Mouse (Mus musculus): ENCODE data around the gene Tmem132b.

Gene Tmem132b

GRCm38 (mm10) chr5:125658959-125659749 lies 127.6 kb downstream of the Tmem132b start:
- no peak for DNase-seq (ENCODE audit: low read depth, low spot score)

GRCm38 (mm10) chr5:125675623-125676022 lies 144.0 kb downstream of the Tmem132b start:
- peak; percentile 16 for DNase-seq (ENCODE audit: low read depth, low spot score)

GRCm38 (mm10) chr5:125676025-125676623 lies 144.6 kb downstream of the Tmem132b start:
- no peak for DNase-seq (ENCODE audit: low read depth, low spot score)

- DNase-seq (ENCODE audit: low read depth, low spot score), result no peak
These were observed 149.3 kb downstream of the Tmem132b start for GRCm38 (mm10) chr5:125680889-125681288.

GRCm38 (mm10) chr5:125683491-125683890 lies 151.9 kb downstream of the Tmem132b start:
- no peak for DNase-seq (ENCODE audit: low read depth, low spot score)

GRCm38 (mm10) chr5:125685681-125686331 lies 154.2 kb downstream of the Tmem132b start:
- no peak for DNase-seq (ENCODE audit: low read depth, low spot score)

GRCm38 (mm10) chr5:125692538-125692937 lies 161.0 kb downstream of the Tmem132b start:
- no peak for DNase-seq (ENCODE audit: low read depth, low spot score)

- no peak for DNase-seq (ENCODE audit: low read depth, low spot score)
These were observed 167.8 kb downstream of the Tmem132b start for GRCm38 (mm10) chr5:125699395-125699794.

GRCm38 (mm10) chr5:125700234-125700633 lies 168.7 kb downstream of the Tmem132b start:
- DNase-seq (ENCODE audit: low read depth, low spot score), result no peak

- no peak for DNase-seq (ENCODE audit: low read depth, low spot score)
These were observed 173.8 kb downstream of the Tmem132b start for GRCm38 (mm10) chr5:125705379-125705778.

- DNase-seq (ENCODE audit: low read depth, low spot score), result peak; percentile 85
These were observed 177.6 kb downstream of the Tmem132b start for GRCm38 (mm10) chr5:125709160-125709559.

- DNase-seq (ENCODE audit: low read depth, low spot score), result peak; percentile 64
These were observed 195.2 kb downstream of the Tmem132b start for GRCm38 (mm10) chr5:125726815-125727214.

- no peak for DNase-seq (ENCODE audit: low read depth, low spot score)
These were observed 195.9 kb downstream of the Tmem132b start for GRCm38 (mm10) chr5:125727436-125727835.

- no peak for DNase-seq (ENCODE audit: low read depth, low spot score)
These were observed 196.4 kb downstream of the Tmem132b start for GRCm38 (mm10) chr5:125727936-125728335.

GRCm38 (mm10) chr5:125728521-125728920 lies 196.9 kb downstream of the Tmem132b start:
- no peak for DNase-seq (ENCODE audit: low read depth, low spot score)

GRCm38 (mm10) chr5:125733806-125734205 lies 202.2 kb downstream of the Tmem132b start:
- peak; percentile 48 for DNase-seq (ENCODE audit: low read depth, low spot score)

GRCm38 (mm10) chr5:125737105-125737504 lies 205.5 kb downstream of the Tmem132b start:
- no peak for DNase-seq (ENCODE audit: low read depth, low spot score)

GRCm38 (mm10) chr5:125743503-125743902 lies 211.9 kb downstream of the Tmem132b start:
- DNase-seq (ENCODE audit: low read depth, low spot score), result no peak

- DNase-seq (ENCODE audit: low read depth, low spot score), result peak; percentile 85
These were observed 214.2 kb downstream of the Tmem132b start for GRCm38 (mm10) chr5:125745727-125746126.

- DNase-seq (ENCODE audit: low read depth, low spot score), result no peak
These were observed 219.9 kb downstream of the Tmem132b start for GRCm38 (mm10) chr5:125751481-125751880.

GRCm38 (mm10) chr5:125752546-125752945 lies 221.0 kb downstream of the Tmem132b start:
- DNase-seq (ENCODE audit: low read depth, low spot score), result no peak

- DNase-seq (ENCODE audit: low read depth, low spot score), result no peak
These were observed 225.5 kb downstream of the Tmem132b start for GRCm38 (mm10) chr5:125756987-125757530.

Data from ZHBTc4 (cell line).